Mouse (Mus musculus): Measurements from ENCODE around the gene Mybpc2. TPM values are rescaled to one million over a fixed set of nuclear protein-coding genes. Genes with fewer than 3 reads are reported as not detected.

The Mybpc2 gene
- total and polyA plus RNA-seq, 3 experiments, result 2.0 to 8.3 (median 5.0) TPM

DNA sequence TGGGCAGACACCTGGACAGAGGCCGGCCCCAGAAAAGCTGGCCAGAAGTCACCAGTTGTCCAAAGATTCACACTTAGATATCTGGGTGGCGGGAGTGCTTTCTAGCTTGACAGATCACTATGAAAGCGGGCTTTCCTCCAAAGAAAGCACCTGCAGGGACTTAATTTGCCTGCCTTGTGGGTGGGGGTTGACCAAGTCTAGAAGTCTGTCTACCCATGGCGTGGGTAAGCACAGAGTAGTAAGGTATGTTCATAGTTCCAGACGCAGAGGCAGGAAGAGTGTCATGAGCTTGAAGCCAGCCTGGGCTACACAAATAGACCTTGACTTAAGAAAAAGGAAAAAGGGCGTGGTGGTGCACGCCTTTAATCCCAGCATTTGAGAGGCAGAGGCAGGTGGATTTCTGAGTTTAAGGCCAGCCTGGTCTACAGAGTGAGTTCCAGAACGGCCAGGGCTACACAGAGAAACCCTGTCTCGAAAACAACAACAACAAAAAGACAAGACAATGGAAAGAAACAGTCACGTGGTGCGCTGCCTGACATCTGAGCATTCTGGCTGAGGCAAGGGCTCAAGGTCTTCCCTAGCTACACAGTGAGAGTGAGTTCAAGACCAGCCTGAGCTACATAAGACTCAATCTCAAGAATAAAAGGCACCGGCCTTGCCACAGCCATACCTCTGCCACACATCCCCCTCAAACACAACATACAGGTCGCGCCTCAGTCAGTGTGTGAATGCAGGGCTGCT is 2.1 kb upstream of the Mybpc2 start:
- TF ChIP-seq ELF1 (IDR thresholded peaks at IDR 0.05; ENCODE audit: low read depth, low read length) (no peak), JUN (IDR thresholded peaks at IDR 0.05; ENCODE audit: insufficient read depth, low read depth, low read length) (no peak), EP300 (IDR thresholded peaks at IDR 0.05; ENCODE audit: low read length) (peak; percentile 36; the same call in 1 of the 2 replicates), SMC3 (IDR thresholded peaks at IDR 0.05; ENCODE audit: low read depth, low read length) (no peak), MAZ (IDR thresholded peaks at IDR 0.05; ENCODE audit: low read depth, low read length) (no peak), RCOR1 (conservative IDR thresholded peaks at IDR 0.05; ENCODE audit: low read depth, low read length) (no peak), MXI1 (IDR thresholded peaks at IDR 0.05; ENCODE audit: low read depth, low read length) (no peak; the same call in 1 of the 2 replicates), IRF4 (IDR thresholded peaks at IDR 0.05; ENCODE audit: low read depth, low read length) (no peak), USF2 (conservative IDR thresholded peaks at IDR 0.05; ENCODE audit: low read depth, low read length) (peak; percentile 63), JUND (conservative IDR thresholded peaks at IDR 0.05; ENCODE audit: low read depth, low read length) (no peak), CTCF (conservative IDR thresholded peaks at IDR 0.05 in 1 of 2, IDR thresholded peaks at IDR 0.05 in 1 of 2; ENCODE audit: low read depth in 2 of 2, low read length in 2 of 2) (no peak), ZNF384 (IDR thresholded peaks at IDR 0.05; ENCODE audit: low read depth, low read length) (no peak), BHLHE40 (IDR thresholded peaks at IDR 0.05; ENCODE audit: low read depth, low read length) (no peak), USF1 (IDR thresholded peaks at IDR 0.05; ENCODE audit: low read depth, low read length) (peak; percentile 62), TCF12 (IDR thresholded peaks at IDR 0.05; ENCODE audit: low read depth, low read length) (peak; percentile 50; the same call in 1 of the 2 replicates), NRF1 (IDR thresholded peaks at IDR 0.05; ENCODE audit: low read depth, low read length) (no peak), MAFK (IDR thresholded peaks at IDR 0.05; ENCODE audit: insufficient replicate concordance, low read length) (no peak), NELFE (IDR thresholded peaks at IDR 0.05; ENCODE audit: low read depth, low read length) (no peak), ZKSCAN1 (IDR thresholded peaks at IDR 0.05; ENCODE audit: borderline replicate concordance, low read depth, low read length) (no peak), MAX (IDR thresholded peaks at IDR 0.05; ENCODE audit: low read length) (0 out of 2 replicates have a peak, but pooled peaks have one; percentile 71), UBTF (IDR thresholded peaks at IDR 0.05; ENCODE audit: low read depth, low read length) (no peak), ZMIZ1 (IDR thresholded peaks at IDR 0.05; ENCODE audit: low read depth, low read length) (no peak; the same call in 1 of the 2 replicates), POLR2AphosphoS2 (IDR thresholded peaks at IDR 0.05; ENCODE audit: low read depth, low read length) (0 out of 2 replicates have a peak, but pooled peaks have one; percentile 43), TBP (conservative IDR thresholded peaks at IDR 0.05; ENCODE audit: low read depth, low read length) (no peak), KAT2A (IDR thresholded peaks at IDR 0.05; ENCODE audit: insufficient replicate concordance, low read length) (no peak), MEF2A (IDR thresholded peaks at IDR 0.05; ENCODE audit: borderline replicate concordance, low read depth, low read length) (no peak; the same call in 1 of the 2 replicates), CHD2 (IDR thresholded peaks at IDR 0.05; ENCODE audit: low read length) (no peak), POLR2A (IDR thresholded peaks at IDR 0.05; ENCODE audit: low read depth, low read length) (no peak), RAD21 (IDR thresholded peaks at IDR 0.05; ENCODE audit: low read depth, low read length) (no peak), SIN3A (IDR thresholded peaks at IDR 0.05; ENCODE audit: low read length) (0 out of 2 replicates have a peak, but pooled peaks have one; percentile 55), ETS1 (conservative IDR thresholded peaks at IDR 0.05; ENCODE audit: low read depth, low read length) (peak; percentile 53; the same call in 1 of the 2 replicates), CHD1 (IDR thresholded peaks at IDR 0.05; ENCODE audit: low read depth, low read length) (no peak), HCFC1 (IDR thresholded peaks at IDR 0.05; ENCODE audit: low read depth, low read length) (no peak)
- H3K36me3 ChIP-seq (replicated peaks in 1 of 2; ENCODE audit: control insufficient read depth in 1 of 2, insufficient read depth in 1 of 2, low read length in 1 of 2), result peaks cover 16 to 50% of the 10 kb centered on the region in 2 experiments
- peak overlapping the region in 2 of 3 experiments; percentile 13 to 65 for H3K4me3 ChIP-seq (replicated peaks in 1 of 3; ENCODE audit: low read depth in 2 of 3, low read length in 2 of 3, poor library complexity in 1 of 3)
- H3K9me3 ChIP-seq (replicated peaks; ENCODE audit: low read length), result no peaks in the 10 kb centered on the region
- peak overlapping the region; percentile 24; the same call in 1 of the 2 replicates for H3K9ac ChIP-seq (ENCODE audit: insufficient read depth, low read depth)
- H3K79me2 ChIP-seq (replicated peaks; ENCODE audit: control insufficient read depth, extremely low read depth, insufficient read depth, poor library complexity, severe bottlenecking), result peaks cover 10% of the 10 kb centered on the region
- peak overlapping the region; percentile 34 for H3K27ac ChIP-seq (ENCODE audit: insufficient read depth, low read depth)
- in situ Hi-C loops (cut with MboI; ENCODE audit: low pct_ligation_motif_present, low pct_unique_long_range_greater_than_20kb, low sequenced_read_pairs), result no loop called here
- H3K4me1 ChIP-seq (ENCODE audit: control insufficient read depth in 1 of 2, insufficient read depth in 2 of 2), result peaks cover 24 to 52% of the 10 kb centered on the region in 2 experiments
- H3K27me3 ChIP-seq (replicated peaks), result no peaks in the 10 kb centered on the region
- peak overlapping the region; percentile 59; the same call in 1 of the 2 replicates for H3K4me2 ChIP-seq (ENCODE audit: insufficient read depth, low read depth, poor library complexity, severe bottlenecking)
- peak; percentile 51 for DNase-seq (ENCODE audit: extremely low read depth)
- dilution Hi-C loops (cut with MboI; ENCODE audit: extremely low pct_ligation_motif_present, extremely low pct_unique_long_range_greater_than_20kb, low sequenced_read_pairs), result no loop called here
